In the genomic region with DNA sequence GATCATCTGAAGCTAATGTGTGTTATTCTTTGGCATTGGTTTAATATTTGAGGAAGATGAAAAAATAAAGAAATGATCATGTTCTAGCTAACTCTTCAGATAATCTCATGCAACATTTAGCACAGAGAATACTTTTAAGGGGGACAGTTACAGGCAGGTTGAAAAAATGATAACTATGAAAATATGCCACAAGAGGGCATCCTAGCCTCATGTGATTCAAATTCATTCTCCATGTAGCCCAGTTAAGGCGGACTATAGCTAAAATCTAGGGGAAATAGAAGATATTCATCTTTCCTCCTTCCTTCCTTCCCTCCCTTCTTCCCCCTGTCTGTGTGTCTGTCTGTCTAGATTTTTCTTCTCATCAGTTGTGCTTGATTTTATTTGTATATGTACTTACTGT, we compare ENCODE assay signal across 8 mouse cellular contexts. TPM values are rescaled to one million over a fixed set of nuclear protein-coding genes. Genes with fewer than 3 reads are reported as not detected.
A peak's percentile ranks its signal among the peaks of the same experiment; 100 is the strongest.
DNase-seq lines count a peak whose midpoint lies in the region; ATAC-seq and TF ChIP-seq lines count a peak whose summit lies in the region.

No protein-coding gene starts in this region.

- no peak overlapping the region for H3K4me2 ChIP-seq in intestine, postnatal 0 days (replicated peaks; ENCODE audit: low read depth)
- no peak overlapping the region for H3K4me2 ChIP-seq in intestine, embryonic 15.5 days (replicated peaks)
- H3K4me2 ChIP-seq in hindbrain, embryonic 16.5 days (ENCODE audit: low read length) = no peak overlapping the region

- no peaks in the 10 kb centered on the region for H3K27me3 ChIP-seq in intestine, postnatal 0 days (replicated peaks; ENCODE audit: control insufficient read depth, insufficient read depth, low read length)
- no peaks in the 10 kb centered on the region for H3K27me3 ChIP-seq in intestine, embryonic 15.5 days (replicated peaks)
- H3K27me3 ChIP-seq in hindbrain, embryonic 16.5 days (replicated peaks; ENCODE audit: control insufficient read depth, insufficient read depth, low read length) = no peaks in the 10 kb centered on the region

- H3K36me3 ChIP-seq in intestine, postnatal 0 days (ENCODE audit: control insufficient read depth, insufficient read depth) = no peaks in the 10 kb centered on the region
- no peaks in the 10 kb centered on the region for H3K36me3 ChIP-seq in intestine, embryonic 15.5 days
- no peaks in the 10 kb centered on the region for H3K36me3 ChIP-seq in hindbrain, embryonic 16.5 days (ENCODE audit: control insufficient read depth, insufficient read depth, low read length)

- peak; percentile 81 for TF ChIP-seq CTCF in intestine, postnatal 0 days (IDR thresholded peaks at IDR 0.05; ENCODE audit: low read depth)

- WGBS in intestine, postnatal 0 days = 0% methylated on average over 1 of the region's 1 CpGs
- WGBS in intestine, embryonic 15.5 days = 9% methylated on average over 1 of the region's 1 CpGs
- WGBS in hindbrain, embryonic 16.5 days = 6% methylated on average over 1 of the region's 1 CpGs

- no peak overlapping the region for H3K27ac ChIP-seq in intestine, postnatal 0 days (ENCODE audit: low read depth, low read length)
- H3K27ac ChIP-seq in intestine, embryonic 15.5 days = no peak overlapping the region
- H3K27ac ChIP-seq in hindbrain, embryonic 16.5 days (ENCODE audit: low read depth, low read length) = no peak overlapping the region

- H3K9me3 ChIP-seq in intestine, postnatal 0 days (ENCODE audit: control insufficient read depth) = no peaks in the 10 kb centered on the region
- H3K9me3 ChIP-seq in intestine, embryonic 15.5 days = no peaks in the 10 kb centered on the region
- no peaks in the 10 kb centered on the region for H3K9me3 ChIP-seq in hindbrain, embryonic 16.5 days (ENCODE audit: control insufficient read depth, low read length)

- intact Hi-C loops in gastrocnemius, postnatal 14 days (cut with DNase I; ENCODE audit: low total_unique reads) = loop anchor here (10.0 kb wide), 2 partner anchors 470 to 620 kb away; a partner anchor contains a TSS

- H3K9ac ChIP-seq in intestine, postnatal 0 days (ENCODE audit: low read depth, low read length) = no peak overlapping the region
- no peak overlapping the region for H3K9ac ChIP-seq in intestine, embryonic 15.5 days
- no peak overlapping the region for H3K9ac ChIP-seq in hindbrain, embryonic 16.5 days (ENCODE audit: low read depth, low read length)

- no peak for ATAC-seq in intestine, postnatal 0 days
- no peak for ATAC-seq in intestine, embryonic 15.5 days
- peak; percentile 87 for ATAC-seq in hindbrain, embryonic 16.5 days

- no peaks in the 10 kb centered on the region for H3K4me1 ChIP-seq in intestine, postnatal 0 days (replicated peaks; ENCODE audit: control insufficient read depth, insufficient read depth, low read length)
- no peaks in the 10 kb centered on the region for H3K4me1 ChIP-seq in intestine, embryonic 15.5 days (replicated peaks)
- no peaks in the 10 kb centered on the region for H3K4me1 ChIP-seq in hindbrain, embryonic 16.5 days (ENCODE audit: control insufficient read depth, insufficient read depth, low read depth, low read length)

- no peak overlapping the region for H3K4me3 ChIP-seq in intestine, postnatal 0 days (ENCODE audit: low read depth, low read length)
- H3K4me3 ChIP-seq in intestine, embryonic 15.5 days (replicated peaks) = no peak overlapping the region
- H3K4me3 ChIP-seq in hindbrain, embryonic 16.5 days (ENCODE audit: low read length) = no peak overlapping the region

- DNase-seq in A20 (ENCODE audit: low read depth, low spot score) = peak; percentile 55
- DNase-seq in MN1 (ENCODE audit: low spot score) = peak; percentile 53
- DNase-seq in retina, postnatal 1 day = peak; percentile 77
- no peak for DNase-seq in thymus, postnatal 25 days
- no peak for DNase-seq in gastrocnemius, postnatal 14 days

RNA-seq across cellular contexts. Expression of a gene that starts 17.6 kb away (rescaled TPM):
- polyA plus RNA-seq in intestine, postnatal 0 days (2015; fragmentation: Nextera tagmentation; extraction: Ambion mirVana) = 1.2 and 1.9 TPM in 2 replicates
- 4.0 and 5.0 TPM in 2 replicates for polyA plus RNA-seq in intestine, embryonic 15.5 days (2015; fragmentation: Nextera tagmentation; extraction: Ambion mirVana)
- polyA plus RNA-seq in hindbrain, embryonic 16.5 days (2015; fragmentation: Nextera tagmentation; extraction: Ambion mirVana) = 5.1 and 5.3 TPM in 2 replicates
- 1 to 10 TPM in 1 of 2 experiments, under 1 TPM in 1; 0.73 to 1.0 TPM for total RNA-seq in gastrocnemius, postnatal 14 days (2021)

RNA-seq across cellular contexts. Expression of a gene that starts 21.9 kb away (rescaled TPM):
- polyA plus RNA-seq in intestine, postnatal 0 days (2015; fragmentation: Nextera tagmentation; extraction: Ambion mirVana) = 10.4 and 13.1 TPM in 2 replicates
- polyA plus RNA-seq in intestine, embryonic 15.5 days (2015; fragmentation: Nextera tagmentation; extraction: Ambion mirVana) = 9.3 and 10.0 TPM in 2 replicates
- 25.6 and 26.1 TPM in 2 replicates for polyA plus RNA-seq in hindbrain, embryonic 16.5 days (2015; fragmentation: Nextera tagmentation; extraction: Ambion mirVana)
- total RNA-seq in gastrocnemius, postnatal 14 days (2021) = 1 to 10 TPM; 4.9 to 5.2 TPM

Comparison
In these comparisons a context has a peak if more than half of its experiments do, and no peak if none do; other contexts are left out.
1. DNase-seq: peak in A20 (single experiment), MN1 (single experiment) and retina, postnatal 1 day (single experiment); none in thymus, postnatal 25 days (single experiment) and gastrocnemius, postnatal 14 days (single experiment).